Mouse (Mus musculus) left cerebral cortex, postnatal 4 days (tissue): ENCODE measurements at regions not wholly inside any gene's neighbourhood (a gene's known extent, or its start where the extent isn't known, plus 50 kb on each side); places are given as distances from the start of the nearest gene placed in this dataset.
"Not testable (repeated sequence)": the region's sequence is repeated elsewhere in the genome, so short reads cannot be mapped to it uniquely, and the experiment has no call there.

Experiments
- DNase-seq: peaks from one replicate; pipeline ENCODE4 v3.0.0-alpha.2; 2022
- intact Hi-C: fragments of 180-260 bp; cut with DNase I; formaldehyde crosslinking; loops from one replicate; pipeline ENCODE4 v1.15.1; 2025

- DNase-seq, intact Hi-C loops: not testable (repeated sequence)
These were observed 543.6 kb downstream of the Slitrk5 start for GRCm38 (mm10) chr14:112218476-112218875.

GRCm38 (mm10) chr14:112230461-112230860, 555.6 kb downstream of the Slitrk5 start:
- intact Hi-C loops: no loop called here

GRCm38 (mm10) chr14:112239529-112239928, 564.6 kb downstream of the Slitrk5 start:
- DNase-seq: no peak
- intact Hi-C loops: no loop called here

More at GRCm38 (mm10) chr14:112230461-112230860, 555.6 kb downstream of the Slitrk5 start:
- DNase-seq: no peak

- intact Hi-C loops: no loop called here
- DNase-seq: no peak
These were observed 573.3 kb downstream of the Slitrk5 start for GRCm38 (mm10) chr14:112248165-112248564.

GRCm38 (mm10) chr14:112298002-112298777, 623.3 kb downstream of the Slitrk5 start:
- intact Hi-C loops: no loop called here
- peak; percentile 0 for DNase-seq

GRCm38 (mm10) chr14:112325602-112326001, 650.7 kb downstream of the Slitrk5 start:
- intact Hi-C loops: no loop called here
- DNase-seq: no peak
